Mouse (Mus musculus) midbrain, embryonic 12.5 days (tissue): ENCODE data around the gene Tmod1. TPM values are rescaled to one million over a fixed set of nuclear protein-coding genes. Genes with fewer than 3 reads are reported as not detected.

Experiments
- ATAC-seq: fragments of 200-750 bp; cut with Nextera tagmentation; 2 replicates; pipeline ENCODE4 v1.8.0; 2017; ENCODE audit warnings: low read depth, moderate TSS enrichment, moderate library complexity; ENCODE audit not compliant: low FRiP score
- H3K27ac ChIP-seq: fragments of 300-500 bp; sonication (generic); replicated peaks from 2 replicates; pipeline ENCODE4 v1.5.1; 2016; ENCODE audit warnings: mild to moderate bottlenecking
- H3K27me3 ChIP-seq: fragments of 300-500 bp; sonication (generic); 2 replicates; pipeline ENCODE4 v1.6.1; 2016; ENCODE audit warnings: mild to moderate bottlenecking
- H3K36me3 ChIP-seq: fragments of 300-500 bp; sonication (generic); 2 replicates; pipeline ENCODE4 v1.6.1; 2016
- H3K4me1 ChIP-seq: fragments of 300-500 bp; sonication (generic); 2 replicates; pipeline ENCODE4 v1.6.1; 2016
- H3K4me2 ChIP-seq: fragments of 300-500 bp; sonication (generic); replicated peaks from 2 replicates; pipeline ENCODE4 v1.6.1; 2016; ENCODE audit warnings: mild to moderate bottlenecking, moderate library complexity
- H3K4me3 ChIP-seq: fragments of 300-500 bp; sonication (generic); 2 replicates; pipeline ENCODE4 v1.5.1; 2016; ENCODE audit warnings: mild to moderate bottlenecking
- H3K9ac ChIP-seq: fragments of 300-500 bp; sonication (generic); replicated peaks from 2 replicates; pipeline ENCODE4 v1.6.1; 2016; ENCODE audit warnings: mild to moderate bottlenecking, moderate library complexity
- H3K9me3 ChIP-seq: fragments of 300-500 bp; sonication (generic); 2 replicates; pipeline ENCODE4 v1.6.1; 2016; ENCODE audit warnings: mild to moderate bottlenecking
- WGBS: fragments of 180-500 bp; shearing (Covaris S2); methylation state at CpG from one replicate; pipeline ENCODE4 v1.1.7; 2016; 5-methylcytosine and 5-hydroxymethylcytosine counted together
- polyA plus RNA-seq: library from polyadenylated mRNA; unstranded; fragments of >200 nt; fragmentation: Nextera tagmentation; extraction: Ambion mirVana; gene quantifications from 2 replicates; pipeline ENCODE4 v1.2.1, GENCODE M21; 2016

Tmod1 gene
- polyA plus RNA-seq, 1 experiment from 2014 or later: 1.7 TPM

DNA sequence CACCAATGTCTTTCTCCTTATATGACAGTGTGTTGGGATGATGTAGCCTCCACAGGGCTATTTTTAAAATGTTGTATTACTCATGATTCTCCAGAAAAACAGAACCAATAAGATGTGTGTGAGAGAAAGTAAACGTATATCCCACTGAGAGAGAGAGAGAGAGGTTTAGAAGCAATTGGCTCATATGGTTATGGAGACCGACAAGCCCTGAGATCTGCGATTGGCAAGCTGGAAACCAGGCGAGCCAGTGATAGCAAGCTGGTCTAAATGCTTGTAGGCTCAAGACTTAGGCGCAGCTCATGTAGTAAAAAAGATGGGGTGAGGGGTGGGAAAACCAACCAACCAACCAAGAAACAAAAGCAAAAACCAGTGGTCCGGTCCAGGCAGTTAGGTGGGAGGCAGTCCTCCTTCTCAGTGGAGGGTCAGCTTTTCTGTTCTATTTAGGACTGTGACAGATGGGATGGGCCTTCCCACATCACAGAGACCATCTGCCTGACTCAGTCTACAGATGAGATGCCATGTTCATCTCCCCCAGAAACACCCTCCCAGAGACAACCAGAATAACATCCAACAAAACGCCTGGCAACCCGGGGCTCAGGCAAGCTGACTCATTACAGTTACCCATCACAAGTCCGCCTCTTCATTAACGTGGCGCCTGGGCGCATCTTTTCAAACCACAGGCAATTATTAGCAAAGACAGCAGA, 22.7 kb downstream of the Tmod1 start:
- Histone ChIP-seq H3K36me3 (no peaks in the 10 kb centered on the region), H3K27me3 (peaks cover 5% of the 10 kb centered on the region; the same call in 1 of the 2 replicates), H3K9ac (no peak overlapping the region), H3K27ac (no peak overlapping the region), H3K4me1 (0 out of 2 replicates have a peak, but pooled peaks cover 5% of the 10 kb centered on the region), H3K4me2 (no peak overlapping the region), H3K9me3 (peaks cover 5% of the 10 kb centered on the region; the same call in 1 of the 2 replicates), H3K4me3 (no peak overlapping the region)
- ATAC-seq: no peak
- 87% methylated on average over 12 of the region's 12 CpGs for WGBS

DNA sequence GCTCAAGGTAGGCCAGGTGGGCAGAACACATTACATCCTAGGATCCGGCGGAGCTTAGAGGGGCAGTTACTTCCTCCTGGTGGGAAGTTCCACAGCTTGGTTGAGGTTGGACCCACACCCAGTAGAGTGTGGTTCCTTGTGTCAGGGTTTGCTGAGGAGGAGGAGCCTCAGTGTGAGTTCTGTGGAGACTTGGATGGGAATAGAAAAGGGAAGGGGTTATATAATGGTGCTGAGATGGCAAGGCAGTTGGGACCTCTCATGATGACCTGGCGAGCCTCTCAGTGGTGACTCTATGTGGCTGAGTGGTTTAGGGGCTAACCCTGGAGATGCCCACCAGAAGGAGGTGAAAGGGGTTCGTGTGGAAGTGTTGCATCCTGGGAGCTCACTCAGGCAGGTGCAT, 25.1 kb downstream of the Tmod1 start:
- no peak overlapping the region for H3K4me2 ChIP-seq
- no peak for ATAC-seq
- H3K9me3 ChIP-seq: no peaks in the 10 kb centered on the region
- H3K27me3 ChIP-seq: peaks cover 5% of the 10 kb centered on the region; the same call in 1 of the 2 replicates
- no peak overlapping the region for H3K9ac ChIP-seq
- 0 out of 2 replicates have a peak, but pooled peaks cover 5% of the 10 kb centered on the region for H3K4me1 ChIP-seq
- no peaks in the 10 kb centered on the region for H3K36me3 ChIP-seq
- H3K27ac ChIP-seq: no peak overlapping the region
- no peak overlapping the region for H3K4me3 ChIP-seq
- WGBS: 87% methylated on average over 4 of the region's 4 CpGs

DNA sequence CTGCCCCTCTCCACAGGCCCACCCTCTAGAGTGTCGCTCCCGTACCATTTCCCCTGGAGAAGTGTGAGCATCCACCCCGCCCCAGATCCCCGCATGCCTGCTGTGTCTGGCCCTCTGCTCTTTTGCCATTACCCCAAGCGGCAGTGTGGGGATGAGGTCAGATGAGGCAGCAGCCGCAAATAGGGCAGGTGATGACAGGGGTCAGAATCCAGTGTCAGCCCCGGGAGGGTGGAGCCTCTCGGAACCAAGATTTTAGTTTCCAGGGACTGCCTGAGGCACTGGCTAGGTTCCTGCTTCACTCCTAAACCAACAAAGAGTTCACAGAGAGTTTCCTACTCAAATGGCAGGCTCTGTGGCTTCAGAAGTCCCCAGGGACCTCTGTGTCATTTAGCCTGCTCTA, 25.5 kb downstream of the Tmod1 start:
- ATAC-seq: no peak
- Histone ChIP-seq H3K27ac (no peak overlapping the region), H3K4me2 (no peak overlapping the region)

DNA sequence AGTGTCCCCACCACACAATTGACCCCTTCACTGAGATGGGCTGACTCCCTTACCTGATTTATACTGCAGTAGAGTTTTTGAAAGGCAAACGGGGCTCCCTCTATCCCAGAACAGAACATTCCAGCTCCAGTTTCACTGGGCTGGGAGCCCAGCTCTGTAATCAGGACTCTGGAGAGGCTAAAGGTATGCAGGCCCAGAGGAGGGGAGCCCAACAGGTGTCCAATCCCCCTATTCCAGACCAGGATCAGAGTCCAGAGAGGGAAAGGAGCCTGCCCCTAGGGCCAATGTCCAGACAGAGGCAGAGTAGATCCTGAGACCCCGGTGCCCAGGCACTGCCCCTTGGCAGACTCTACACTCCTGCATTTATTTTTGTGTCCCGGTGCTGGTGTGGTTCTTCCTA, 26.2 kb downstream of the Tmod1 start:
- Histone ChIP-seq H3K4me2 (no peak overlapping the region), H3K9ac (no peak overlapping the region), H3K27ac (no peak overlapping the region), H3K4me3 (no peak overlapping the region), H3K9me3 (no peaks in the 10 kb centered on the region), H3K27me3 (peaks cover 5% of the 10 kb centered on the region; the same call in 1 of the 2 replicates), H3K4me1 (0 out of 2 replicates have a peak, but pooled peaks cover 5% of the 10 kb centered on the region), H3K36me3 (no peaks in the 10 kb centered on the region)
- no peak for ATAC-seq
- 73% methylated on average over 3 of the region's 3 CpGs for WGBS

More for the DNA sequence above, 25.5 kb downstream of the Tmod1 start:
- Histone ChIP-seq H3K27me3 (peaks cover 5% of the 10 kb centered on the region; the same call in 1 of the 2 replicates), H3K9ac (no peak overlapping the region), H3K4me1 (0 out of 2 replicates have a peak, but pooled peaks cover 5% of the 10 kb centered on the region), H3K36me3 (no peaks in the 10 kb centered on the region), H3K9me3 (no peaks in the 10 kb centered on the region), H3K4me3 (no peak overlapping the region)
- WGBS: 67% methylated on average over 8 of the region's 8 CpGs

DNA sequence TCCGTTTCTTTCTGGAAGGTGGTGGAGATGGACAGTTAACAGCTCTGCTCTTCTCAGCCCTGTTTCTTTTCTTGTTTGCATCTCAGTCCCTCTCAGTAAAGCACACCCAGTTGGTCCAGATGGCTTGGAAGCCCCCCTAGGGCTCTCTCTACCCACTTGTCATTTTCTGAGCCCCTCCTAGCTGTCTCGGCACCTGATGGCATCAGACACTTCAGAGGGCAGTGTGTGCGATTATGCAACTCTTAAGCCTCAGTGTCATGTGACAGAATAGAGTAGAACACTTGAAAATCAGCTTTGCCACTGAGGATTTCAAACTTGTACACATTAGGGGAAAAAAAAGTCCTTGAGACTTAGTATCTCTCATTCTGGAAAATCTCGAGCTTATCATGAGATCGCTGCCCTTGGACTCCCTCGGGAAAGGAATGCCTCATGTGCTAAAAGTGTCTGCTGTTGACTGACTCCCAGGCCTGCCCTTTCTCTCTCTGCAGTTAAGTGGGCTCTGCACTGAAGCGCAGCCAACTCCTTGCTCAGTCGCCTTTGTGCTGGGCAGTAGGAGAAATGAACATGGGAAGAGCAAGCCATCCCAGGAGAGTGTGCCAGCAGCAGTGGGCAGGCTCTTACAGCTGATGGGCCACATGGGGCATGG, 27.1 kb downstream of the Tmod1 start:
- no peak overlapping the region for H3K27ac ChIP-seq
- ATAC-seq: no peak
- H3K4me1 ChIP-seq: 0 out of 2 replicates have a peak, but pooled peaks cover 8% of the 10 kb centered on the region
- H3K36me3 ChIP-seq: no peaks in the 10 kb centered on the region
- H3K27me3 ChIP-seq: peaks cover 5% of the 10 kb centered on the region; the same call in 1 of the 2 replicates
- no peak overlapping the region for H3K4me3 ChIP-seq
- no peak overlapping the region for H3K9ac ChIP-seq
- no peak overlapping the region for H3K4me2 ChIP-seq
- WGBS: 75% methylated on average over 8 of the region's 8 CpGs
- H3K9me3 ChIP-seq: no peaks in the 10 kb centered on the region

DNA sequence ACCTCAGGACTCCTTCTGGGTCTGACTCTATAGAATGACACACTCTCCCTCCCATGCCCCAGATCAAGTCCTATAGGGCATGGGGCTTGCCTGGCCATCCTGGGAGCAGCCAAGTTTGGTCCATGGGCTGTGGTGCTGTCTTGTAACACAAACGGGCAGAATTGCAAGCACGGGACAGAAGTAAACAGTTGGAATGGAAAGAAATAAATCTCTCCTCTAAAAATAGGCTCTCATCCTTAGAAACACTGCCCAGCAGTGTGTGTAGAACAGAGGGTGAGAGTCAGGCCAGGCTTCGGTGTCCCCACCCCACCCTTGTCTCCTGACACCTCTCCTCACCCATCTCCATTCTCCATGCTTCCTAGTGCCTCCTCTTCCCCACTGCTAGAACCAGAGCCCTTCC, 29.3 kb downstream of the Tmod1 start:
- ATAC-seq: no peak
- H3K9ac ChIP-seq: no peak overlapping the region
- H3K27me3 ChIP-seq: peaks cover 5% of the 10 kb centered on the region; the same call in 1 of the 2 replicates
- H3K4me1 ChIP-seq: 0 out of 2 replicates have a peak, but pooled peaks cover 8% of the 10 kb centered on the region
- no peak overlapping the region for H3K27ac ChIP-seq
- no peak overlapping the region for H3K4me3 ChIP-seq
- H3K9me3 ChIP-seq: no peaks in the 10 kb centered on the region
- WGBS: 93% methylated on average over 3 of the region's 3 CpGs
- no peak overlapping the region for H3K4me2 ChIP-seq
- H3K36me3 ChIP-seq: no peaks in the 10 kb centered on the region

DNA sequence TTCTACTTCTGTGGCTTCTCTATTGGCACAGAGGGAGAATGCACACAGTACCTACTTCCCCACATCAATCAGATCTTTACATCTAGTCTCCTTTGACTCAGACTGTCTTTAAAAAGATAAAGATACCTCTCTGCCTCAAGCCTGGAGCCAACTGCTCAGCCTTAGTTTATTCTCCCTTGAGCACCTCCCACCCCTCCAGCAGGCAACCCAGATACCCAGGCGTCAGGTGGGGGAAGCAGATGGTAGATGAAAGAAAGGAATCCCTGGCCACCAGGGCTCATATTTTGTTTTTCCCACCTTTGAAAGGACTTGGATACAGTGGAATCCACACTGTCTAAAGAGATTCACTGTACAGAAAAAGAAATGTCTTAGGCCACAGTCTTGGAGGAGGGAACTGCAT, 29.8 kb downstream of the Tmod1 start:
- WGBS: 53% methylated on average over 1 of the region's 1 CpGs
- H3K9me3 ChIP-seq: no peaks in the 10 kb centered on the region
- H3K4me1 ChIP-seq: 0 out of 2 replicates have a peak, but pooled peaks cover 8% of the 10 kb centered on the region
- no peak for ATAC-seq
- H3K4me3 ChIP-seq: no peak overlapping the region
- H3K36me3 ChIP-seq: no peaks in the 10 kb centered on the region
- H3K27me3 ChIP-seq: peaks cover 5% of the 10 kb centered on the region; the same call in 1 of the 2 replicates
- H3K9ac ChIP-seq: no peak overlapping the region
- H3K27ac ChIP-seq: no peak overlapping the region
- H3K4me2 ChIP-seq: no peak overlapping the region

DNA sequence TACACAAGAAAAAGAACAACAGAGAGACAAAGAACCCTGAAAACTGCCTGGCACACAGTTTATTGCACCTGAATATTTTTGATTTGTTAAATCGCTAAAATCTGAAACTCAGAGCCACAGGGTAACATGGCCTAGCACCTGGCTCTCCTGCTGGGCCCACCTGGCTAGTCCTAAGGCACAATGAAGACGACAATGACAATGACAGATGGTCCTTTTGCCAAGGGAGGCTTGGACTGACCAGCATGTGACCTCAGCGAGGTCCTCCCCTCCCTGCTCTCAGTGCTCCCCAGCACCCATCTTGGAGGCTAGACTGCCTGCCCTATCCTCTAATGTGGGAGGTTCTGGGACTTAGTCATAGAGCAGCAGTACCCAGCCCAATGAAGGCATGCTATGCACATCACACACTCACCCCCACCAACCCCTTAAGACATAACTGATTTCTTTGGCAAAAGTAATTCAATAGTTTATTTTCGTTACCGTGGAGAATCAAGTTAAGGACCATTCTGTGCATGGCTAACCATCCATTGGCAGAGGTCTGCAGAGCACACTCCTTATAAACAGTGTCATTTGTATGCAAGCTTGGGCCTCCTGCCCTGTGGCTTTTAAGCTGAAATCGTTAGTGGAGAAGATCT, 31.2 kb downstream of the Tmod1 start:
- Histone ChIP-seq H3K4me3 (no peak overlapping the region), H3K36me3 (no peaks in the 10 kb centered on the region), H3K4me2 (no peak overlapping the region), H3K4me1 (0 out of 2 replicates have a peak, but pooled peaks cover 2% of the 10 kb centered on the region), H3K9me3 (no peaks in the 10 kb centered on the region), H3K27me3 (peaks cover 3% of the 10 kb centered on the region; the same call in 1 of the 2 replicates), H3K9ac (no peak overlapping the region), H3K27ac (no peak overlapping the region)
- ATAC-seq: no peak
- WGBS: 63% methylated on average over 6 of the region's 6 CpGs

DNA sequence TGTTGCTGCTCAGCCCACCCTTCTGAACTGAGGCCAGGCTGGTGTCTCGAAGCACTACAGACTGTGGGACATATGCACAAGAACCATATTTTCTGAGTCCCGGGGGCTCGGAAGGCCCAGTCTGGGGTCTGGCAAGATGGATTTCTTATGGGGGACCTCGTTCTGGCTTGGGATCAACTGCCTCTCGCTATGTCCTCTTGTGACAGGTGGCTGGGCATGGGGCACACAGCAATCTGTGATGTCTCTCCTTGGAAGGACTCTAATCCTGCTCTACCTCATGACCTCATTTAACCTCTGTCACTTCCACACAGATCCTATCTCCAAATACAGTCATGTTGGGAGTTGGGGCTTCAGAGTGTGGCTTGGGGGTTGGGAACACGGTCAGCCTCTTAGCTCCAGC, 33.9 kb downstream of the Tmod1 start:
- no peak overlapping the region for H3K9ac ChIP-seq
- H3K36me3 ChIP-seq: no peaks in the 10 kb centered on the region
- no peak overlapping the region for H3K4me3 ChIP-seq
- 0 out of 2 replicates have a peak, but pooled peaks cover 2% of the 10 kb centered on the region for H3K4me1 ChIP-seq
- no peak overlapping the region for H3K27ac ChIP-seq
- no peaks in the 10 kb centered on the region for H3K27me3 ChIP-seq
- no peaks in the 10 kb centered on the region for H3K9me3 ChIP-seq
- H3K4me2 ChIP-seq: no peak overlapping the region
- no peak for ATAC-seq
- 91% methylated on average over 6 of the region's 6 CpGs for WGBS

DNA sequence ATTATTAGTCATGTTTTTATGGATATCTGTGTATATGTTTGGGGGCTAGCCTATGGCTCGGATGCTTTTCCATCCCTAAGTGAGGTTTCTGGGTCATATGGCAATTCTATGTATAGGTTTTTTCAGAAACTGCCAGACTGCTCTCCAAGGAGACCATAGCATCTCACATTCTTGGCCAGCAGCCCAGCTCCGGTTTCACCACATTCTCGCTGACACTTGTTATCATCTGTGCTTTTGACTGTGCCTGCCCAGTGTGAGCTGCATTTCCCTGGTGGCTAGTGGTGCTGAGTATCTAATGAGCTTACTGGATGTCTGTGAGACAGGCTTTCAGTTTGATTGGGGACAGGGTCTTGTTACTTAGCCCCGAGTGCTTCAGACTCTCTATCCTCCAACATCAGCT, 35.0 kb downstream of the Tmod1 start:
- no peaks in the 10 kb centered on the region for H3K9me3 ChIP-seq
- no peaks in the 10 kb centered on the region for H3K36me3 ChIP-seq
- H3K4me2 ChIP-seq: no peak overlapping the region
- H3K4me1 ChIP-seq: 0 out of 2 replicates have a peak, but pooled peaks cover 2% of the 10 kb centered on the region
- ATAC-seq: no peak
- no peak overlapping the region for H3K27ac ChIP-seq
- H3K27me3 ChIP-seq: no peaks in the 10 kb centered on the region
- H3K9ac ChIP-seq: no peak overlapping the region
- WGBS: 75% methylated on average over 4 of the region's 4 CpGs
- no peak overlapping the region for H3K4me3 ChIP-seq

DNA sequence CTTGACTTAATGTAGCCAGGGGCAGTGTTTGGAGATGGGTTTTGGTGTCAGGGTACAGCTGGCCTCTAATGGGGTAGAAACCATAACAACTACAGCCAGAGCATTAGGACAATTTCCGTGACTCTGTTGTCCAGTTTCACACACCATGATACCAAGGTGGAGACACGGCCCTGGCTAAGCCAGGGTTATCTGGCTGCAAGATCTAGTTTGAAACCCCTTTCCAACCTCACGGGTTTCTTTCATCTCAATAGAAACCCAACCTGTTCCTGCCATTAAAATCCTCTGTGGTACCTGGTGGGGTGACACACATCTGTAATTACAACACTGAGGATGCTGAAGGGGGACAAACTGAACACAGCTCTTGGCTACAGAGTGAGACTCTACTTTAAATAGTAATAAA, 36.9 kb downstream of the Tmod1 start:
- Histone ChIP-seq H3K27me3 (no peaks in the 10 kb centered on the region), H3K4me1 (no peaks in the 10 kb centered on the region), H3K36me3 (no peaks in the 10 kb centered on the region), H3K4me3 (no peak overlapping the region), H3K4me2 (no peak overlapping the region), H3K9me3 (no peaks in the 10 kb centered on the region), H3K27ac (no peak overlapping the region), H3K9ac (no peak overlapping the region)
- 87% methylated on average over 3 of the region's 3 CpGs for WGBS
- no peak for ATAC-seq

DNA sequence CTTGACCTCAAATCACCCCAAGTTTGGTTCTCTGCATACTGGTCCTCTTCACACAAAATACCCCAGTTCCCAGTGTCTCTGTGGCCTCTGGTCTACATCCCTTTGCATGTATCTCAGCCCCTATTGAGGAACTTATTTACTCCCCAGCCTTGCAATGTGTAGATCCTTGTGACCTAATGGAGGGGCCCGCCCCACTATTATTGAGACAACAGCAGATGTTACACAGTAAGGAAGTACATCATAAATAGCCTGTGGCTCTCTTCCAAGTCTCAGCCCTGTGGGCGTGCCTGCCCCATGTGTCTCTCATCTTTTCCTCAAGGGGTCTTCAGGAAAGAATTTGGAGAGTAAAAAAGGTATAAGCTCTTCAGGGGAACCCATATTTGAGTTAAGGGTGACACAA, 38.2 kb downstream of the Tmod1 start:
- Histone ChIP-seq H3K4me1 (no peaks in the 10 kb centered on the region), H3K4me2 (no peak overlapping the region), H3K4me3 (no peak overlapping the region), H3K9ac (no peak overlapping the region), H3K9me3 (no peaks in the 10 kb centered on the region), H3K27ac (no peak overlapping the region), H3K27me3 (no peaks in the 10 kb centered on the region), H3K36me3 (no peaks in the 10 kb centered on the region)
- no peak for ATAC-seq
- 86% methylated on average over 2 of the region's 2 CpGs for WGBS
